Mouse (Mus musculus): ENCODE measurements around the gene Cbx7.

The Cbx7 gene

GRCm38 (mm10) chr15:80000694-80001093 lies 29.8 kb upstream of the Cbx7 start:
- DNase-seq: no peak

GRCm38 (mm10) chr15:79997988-79998387 lies 27.1 kb upstream of the Cbx7 start:
- DNase-seq: no peak

DNA sequence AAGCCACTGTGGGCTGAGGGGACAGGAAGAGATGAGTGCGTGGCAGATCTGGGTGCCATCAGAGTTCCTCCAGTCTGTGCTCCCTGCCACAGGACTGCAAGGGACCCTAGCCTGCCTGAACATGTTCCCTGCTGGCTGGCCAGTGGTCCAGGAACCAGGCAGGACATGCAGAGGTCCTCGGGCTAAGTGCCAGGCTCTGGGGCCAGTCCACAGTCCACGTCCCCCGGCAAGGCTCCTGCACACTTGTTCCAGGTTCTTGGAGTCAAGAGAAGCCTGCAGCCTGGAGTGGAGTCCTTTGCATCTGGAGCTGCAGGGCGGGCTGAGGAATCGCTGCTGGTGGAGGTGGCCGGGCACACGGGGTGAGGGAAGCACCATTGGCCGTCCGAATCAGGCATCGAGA lies 25.9 kb upstream of the Cbx7 start:
- DNase-seq: no peak

DNA sequence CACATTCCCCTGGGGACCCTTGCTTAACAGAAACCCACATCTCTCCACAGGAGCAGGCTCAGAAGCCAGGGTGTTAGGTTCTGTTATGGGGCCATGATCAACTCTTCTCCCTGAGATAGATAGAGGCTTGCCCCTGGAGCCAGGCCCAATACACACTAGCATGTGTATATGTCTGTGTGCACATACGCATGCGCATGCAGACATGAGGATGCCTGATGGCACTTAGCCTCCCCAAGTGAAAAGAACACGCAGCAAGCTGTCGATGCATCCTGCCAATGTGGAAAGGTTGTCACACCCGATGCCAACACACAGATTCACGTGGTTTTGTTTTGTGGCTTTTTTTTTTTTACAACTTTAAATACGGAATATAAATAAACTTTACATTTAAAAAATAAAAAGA lies 24.6 kb upstream of the Cbx7 start:
- peak in 1 of 2 experiments; percentile 34 for DNase-seq

- no peak for DNase-seq
These were observed 23.6 kb upstream of the Cbx7 start for GRCm38 (mm10) chr15:79994566-79994965.

GRCm38 (mm10) chr15:79986182-79986581 lies 15.3 kb upstream of the Cbx7 start:
- DNase-seq: no peak

- DNase-seq: no peak
These were observed 14.6 kb upstream of the Cbx7 start for GRCm38 (mm10) chr15:79985471-79985870.

DNA sequence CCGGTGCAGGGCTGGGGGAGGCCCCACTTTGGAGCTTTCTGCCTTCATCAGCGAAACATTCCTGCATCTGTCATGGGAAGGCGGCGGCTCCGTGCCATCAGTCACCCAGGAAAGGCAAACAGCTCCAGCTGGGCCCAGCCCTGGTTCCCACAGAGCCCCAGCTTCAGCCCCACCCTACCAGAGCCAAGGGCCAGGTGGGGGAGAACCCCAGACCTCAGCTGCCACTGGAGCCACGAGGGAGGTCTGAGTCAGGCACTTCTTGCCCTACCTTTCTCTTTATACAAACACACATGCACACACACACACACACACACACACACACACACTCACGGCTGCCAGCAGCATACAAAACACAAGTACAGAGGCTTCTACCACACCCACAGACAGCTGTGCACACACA lies 13.2 kb upstream of the Cbx7 start:
- DNase-seq: no peak

GRCm38 (mm10) chr15:79980716-79981115 lies 9.8 kb upstream of the Cbx7 start:
- no peak for DNase-seq

GRCm38 (mm10) chr15:79972186-79972585 lies 1.3 kb upstream of the Cbx7 start:
- no peak for DNase-seq

DNA sequence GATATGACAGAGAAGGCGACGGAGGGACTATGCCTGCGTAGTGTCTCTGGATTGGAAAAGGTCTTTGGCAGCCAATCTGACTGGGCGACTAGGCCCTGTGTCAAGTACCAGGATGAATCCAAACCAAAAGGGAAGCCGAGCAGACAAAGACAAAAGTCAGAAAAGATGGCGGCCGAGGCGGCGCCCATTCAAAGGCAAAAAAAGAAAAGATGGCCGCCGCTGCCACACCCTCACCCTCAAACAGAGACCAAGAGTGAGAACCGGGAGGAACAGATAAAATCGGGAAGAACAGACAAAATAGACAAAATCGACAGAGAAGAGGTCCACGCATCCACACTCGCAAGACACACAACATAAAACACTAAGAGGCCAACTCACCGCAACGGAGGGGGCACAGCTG lies 428 bp downstream of the Cbx7 start:
- DNase-seq: no peak

DNA sequence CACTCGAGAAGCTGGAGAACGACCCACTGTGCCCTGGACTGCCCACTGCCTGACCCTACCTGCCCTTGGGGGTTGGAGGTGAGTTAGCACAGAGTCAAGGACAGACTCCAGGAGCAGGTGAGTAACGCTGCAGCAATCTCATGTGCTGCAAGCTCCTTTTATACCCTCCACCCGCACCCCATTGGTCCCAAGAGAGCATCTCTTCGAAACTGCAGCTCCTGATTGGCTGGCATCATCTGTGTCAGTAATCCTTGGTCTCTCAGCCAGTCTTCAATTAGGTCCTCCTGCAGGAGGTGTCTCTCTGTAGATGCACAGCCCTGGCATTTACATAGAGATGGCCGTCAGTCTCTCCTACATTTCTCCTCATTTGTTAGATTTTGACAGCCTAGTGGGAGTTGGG lies 3.6 kb downstream of the Cbx7 start:
- DNase-seq: no peak

GRCm38 (mm10) chr15:79964376-79964775 lies 6.5 kb downstream of the Cbx7 start:
- DNase-seq: no peak

- peak; percentile 78 to 83 for DNase-seq
These were observed 8.3 kb downstream of the Cbx7 start for GRCm38 (mm10) chr15:79962661-79963060.

DNA sequence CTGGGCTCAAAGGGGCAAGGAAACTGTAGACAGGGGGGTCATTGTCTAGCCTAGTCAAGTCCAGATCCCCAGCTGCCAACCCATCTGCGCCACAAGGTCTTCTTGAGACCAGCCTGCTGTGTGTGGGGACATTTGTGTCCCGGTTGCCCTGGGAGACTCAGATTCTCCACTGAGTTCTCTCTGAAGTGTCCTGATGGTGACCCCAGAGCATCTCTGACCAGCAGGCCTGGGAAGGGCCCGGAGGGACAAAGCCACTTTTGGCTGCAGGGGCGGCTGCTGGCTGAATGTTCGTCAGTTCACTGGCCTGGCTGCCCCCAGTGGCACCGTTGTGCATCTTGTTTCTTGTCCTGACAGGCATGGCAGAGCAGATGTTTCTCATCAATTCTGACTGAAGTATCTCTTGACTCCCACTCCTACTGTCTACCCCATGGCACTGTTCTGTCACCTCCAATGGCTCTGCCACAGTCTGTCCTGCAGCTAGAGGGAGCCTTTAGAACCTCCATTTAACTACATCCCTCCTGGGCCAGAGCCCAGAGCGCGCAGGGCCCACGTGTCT lies 9.5 kb downstream of the Cbx7 start:
- peak; percentile 19 to 34 for DNase-seq

- DNase-seq: no peak
These were observed 12.5 kb downstream of the Cbx7 start for GRCm38 (mm10) chr15:79958418-79958817.

DNA sequence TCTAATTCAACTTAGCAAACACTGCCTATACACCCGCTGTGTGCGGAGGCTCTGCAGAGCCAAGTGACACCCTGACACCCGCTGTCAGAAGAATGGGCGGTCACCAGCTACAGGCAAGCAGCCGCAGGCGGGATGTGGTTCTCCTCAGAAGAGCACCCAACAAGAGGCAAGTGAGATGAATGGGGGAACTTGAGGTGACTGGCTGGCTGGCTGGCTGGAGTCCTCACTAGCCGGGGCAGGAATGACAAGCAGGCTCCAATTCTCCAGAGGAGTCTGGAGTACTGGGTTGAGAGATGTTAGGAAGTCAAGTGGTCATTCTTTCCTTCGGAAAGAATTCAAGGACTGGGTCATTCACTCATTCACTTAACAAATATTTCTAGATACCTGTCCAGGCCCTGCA lies 14.4 kb downstream of the Cbx7 start:
- DNase-seq: no peak

GRCm38 (mm10) chr15:79953470-79953869 lies 17.4 kb downstream of the Cbx7 start:
- no peak for DNase-seq

DNA sequence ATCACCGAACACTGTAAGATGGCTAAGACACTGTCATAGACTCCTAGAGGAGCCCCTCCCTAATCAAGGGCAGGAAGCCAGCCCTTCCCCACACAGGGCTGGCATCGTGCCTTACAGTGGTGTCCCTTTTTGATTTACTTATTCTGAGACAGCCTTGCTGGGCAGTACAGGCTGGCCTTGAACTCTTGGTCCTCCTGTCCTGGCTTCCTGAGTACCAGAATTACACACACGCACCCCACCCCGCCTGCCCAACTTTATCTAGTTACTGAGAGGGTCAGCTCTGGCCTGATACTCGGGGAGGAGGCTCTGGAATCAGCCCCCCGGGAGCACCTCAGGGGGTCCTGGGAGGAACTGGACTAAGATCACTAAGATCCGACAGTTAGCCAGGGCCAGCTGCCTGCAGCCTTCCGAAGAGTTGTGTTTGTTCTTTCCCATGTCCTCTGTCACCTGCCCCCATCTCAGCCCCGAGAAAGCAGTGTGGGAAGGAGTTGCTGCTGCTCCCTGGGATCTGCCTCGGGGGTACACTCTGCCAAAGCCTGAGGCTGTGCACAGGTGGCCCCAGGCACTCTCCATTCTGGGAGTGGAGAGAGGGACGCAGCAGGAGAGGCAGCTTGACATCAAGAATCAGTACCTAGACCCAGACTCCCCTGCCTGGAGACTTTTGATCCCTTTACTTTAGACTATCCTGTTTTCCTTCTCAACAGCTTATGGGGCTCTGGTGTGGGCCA lies 18.3 kb downstream of the Cbx7 start:
- no peak for DNase-seq

DNA sequence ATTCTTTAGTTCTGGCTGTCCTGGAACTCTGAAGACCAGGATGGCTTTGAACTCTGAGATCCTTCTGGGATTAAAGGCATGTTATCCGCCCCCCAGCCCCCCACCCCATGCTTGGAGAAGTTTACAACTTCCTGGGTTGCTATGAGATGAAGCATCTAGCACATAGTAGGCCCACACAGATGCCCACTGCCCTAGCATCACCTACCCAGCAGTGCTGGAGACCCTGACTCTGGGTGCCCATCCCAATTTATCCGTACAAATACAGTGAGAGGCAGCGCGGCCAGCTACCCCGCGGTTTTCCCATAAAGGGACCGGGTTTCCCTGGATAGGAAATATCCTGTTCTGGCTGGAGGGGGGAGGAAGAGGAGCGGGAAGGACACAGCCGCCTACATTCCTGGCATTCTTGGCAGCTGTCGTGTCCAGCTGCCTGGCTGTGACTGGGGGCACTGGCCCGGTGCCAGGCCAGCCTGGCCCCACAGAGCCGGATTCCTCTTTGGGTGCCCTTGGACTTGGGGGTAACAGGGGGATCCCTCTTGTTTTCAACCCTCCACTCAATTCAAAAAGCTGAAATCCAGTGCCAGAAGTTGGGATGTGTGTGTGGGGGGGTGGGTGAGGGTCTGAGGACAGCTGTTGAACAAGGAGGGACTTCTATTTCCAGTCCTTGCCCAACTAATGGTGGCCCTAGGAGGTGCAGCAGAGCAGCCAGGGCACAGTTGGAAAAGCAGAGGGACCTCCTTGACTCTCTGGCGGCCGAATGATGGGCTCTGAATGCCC lies 19.0 kb downstream of the Cbx7 start:
- DNase-seq: no peak

DNA sequence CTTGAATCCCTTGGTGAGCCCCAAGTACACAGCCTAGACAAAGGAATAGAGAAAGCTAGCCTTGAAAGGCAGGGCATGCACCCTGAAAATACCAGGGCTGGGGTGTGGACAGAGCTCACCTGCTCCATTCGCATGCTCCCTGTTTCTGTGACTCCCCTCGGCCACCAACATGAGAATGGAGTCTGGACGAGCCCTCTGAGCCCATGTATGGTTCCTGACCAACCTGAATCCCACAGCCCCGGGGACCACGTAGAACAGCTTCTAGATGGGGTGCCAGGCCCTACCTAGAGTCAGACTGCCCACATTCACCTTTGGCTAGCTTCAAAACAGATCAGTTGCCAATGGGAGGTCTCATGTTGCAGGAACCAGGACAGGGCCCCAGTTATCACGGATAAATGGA lies 19.7 kb downstream of the Cbx7 start:
- no peak for DNase-seq

GRCm38 (mm10) chr15:79950250-79951025 lies 20.5 kb downstream of the Cbx7 start:
- DNase-seq: peak; percentile 80 to 84

GRCm38 (mm10) chr15:79947681-79948080 lies 23.2 kb downstream of the Cbx7 start:
- peak; percentile 33 to 58 for DNase-seq
